In genomic region chr11:20772642-20773041, GRCm38 (mm10) we compare ENCODE assay signal across 25 mouse cellular contexts. TPM values are rescaled to one million over a fixed set of nuclear protein-coding genes. Genes with fewer than 3 reads are reported as not detected.
A peak's percentile ranks its signal among the peaks of the same experiment; 100 is the strongest.
DNase-seq lines count a peak whose midpoint lies in the region; ATAC-seq lines count a peak whose summit lies in the region.
"Had no signal": no experiment of that assay in that cellular context is flagged by ENCODE, and none has a peak within 500 bp of the region (broad histone marks: within the 10 kb centered on the region; RNA-seq: fewer than 3 reads in every experiment).

No protein-coding gene starts in this region.

- no peak for DNase-seq in forebrain, embryonic 10.5 days (ENCODE audit: extremely low spot score, low spot score)
- peak; percentile 88 for DNase-seq in ES-CJ7 (ENCODE audit: low read depth, low spot score)
- DNase-seq in R1 (ENCODE audit: low read depth, low spot score) = peak; percentile 93
- no peak for DNase-seq in urinary bladder, adult 2 months (ENCODE audit: low spot score)
- no peak for DNase-seq in urinary bladder, postnatal 10 days (ENCODE audit: low spot score)
- DNase-seq: adrenal gland, adult 2 months; adrenal gland, postnatal 14 days; B cell, adult 2 months; cerebellum, adult 11 months; cerebellum, postnatal 10 days; gastrocnemius, postnatal 10 days; gastrocnemius, postnatal 36 days; heart, postnatal 10 days; heart, postnatal 36 days; kidney, adult 18-20 months had no signal

- H3K4me1 ChIP-seq in forebrain, embryonic 10.5 days = peaks cover 9% of the 10 kb centered on the region
- H3K4me1 ChIP-seq in forebrain, embryonic 15.5 days = no peaks in the 10 kb centered on the region
- no peaks in the 10 kb centered on the region for H3K4me1 ChIP-seq in intestine, embryonic 15.5 days (replicated peaks)
- H3K4me1 ChIP-seq: heart, embryonic 12.5 days; heart, embryonic 15.5 days; hindbrain, embryonic 13.5 days had no signal

- ATAC-seq in forebrain, embryonic 15.5 days (replicated peaks) = no peak
- ATAC-seq in intestine, embryonic 15.5 days = no peak
- ATAC-seq: forebrain, embryonic 14.5 days; hindbrain, embryonic 16.5 days had no signal

- no peak overlapping the region for H3K9ac ChIP-seq in forebrain, embryonic 15.5 days (replicated peaks)
- H3K9ac ChIP-seq in intestine, embryonic 15.5 days = no peak overlapping the region
- H3K9ac ChIP-seq: heart, embryonic 12.5 days; heart, embryonic 15.5 days; hindbrain, embryonic 13.5 days had no signal

- H3K36me3 ChIP-seq in forebrain, embryonic 10.5 days (replicated peaks) = no peaks in the 10 kb centered on the region
- H3K36me3 ChIP-seq in forebrain, embryonic 15.5 days = no peaks in the 10 kb centered on the region
- H3K36me3 ChIP-seq in intestine, embryonic 15.5 days = no peaks in the 10 kb centered on the region
- H3K36me3 ChIP-seq: G1E; heart, embryonic 12.5 days; heart, embryonic 15.5 days; hindbrain, embryonic 10.5 days; hindbrain, embryonic 13.5 days had no signal

- no peak overlapping the region for H3K4me2 ChIP-seq in forebrain, embryonic 15.5 days (replicated peaks)
- no peak overlapping the region for H3K4me2 ChIP-seq in intestine, embryonic 15.5 days (replicated peaks)
- H3K4me2 ChIP-seq: heart, embryonic 12.5 days; heart, embryonic 15.5 days; hindbrain, embryonic 13.5 days had no signal

- H3K27ac ChIP-seq in forebrain, embryonic 10.5 days = peak overlapping the region; percentile 40; the same call in 1 of the 2 replicates
- no peak overlapping the region for H3K27ac ChIP-seq in forebrain, embryonic 15.5 days (replicated peaks)
- H3K27ac ChIP-seq in intestine, embryonic 15.5 days = no peak overlapping the region
- H3K27ac ChIP-seq: heart, embryonic 15.5 days; hindbrain, embryonic 10.5 days; hindbrain, embryonic 13.5 days had no signal

- whole genome bisulfite sequencing in forebrain, embryonic 10.5 days = 67% methylated on average over 1 of the region's 1 CpGs
- WGBS in forebrain, embryonic 15.5 days = 69% methylated on average over 1 of the region's 1 CpGs
- WGBS in intestine, embryonic 15.5 days = 22% methylated on average over 1 of the region's 1 CpGs

- H3K27me3 ChIP-seq in forebrain, embryonic 10.5 days (ENCODE audit: poor library complexity, severe bottlenecking) = no peaks in the 10 kb centered on the region
- H3K27me3 ChIP-seq in forebrain, embryonic 15.5 days = no peaks in the 10 kb centered on the region
- H3K27me3 ChIP-seq in intestine, embryonic 15.5 days (replicated peaks) = no peaks in the 10 kb centered on the region
- H3K27me3 ChIP-seq: CH12.LX; heart, embryonic 12.5 days; heart, embryonic 15.5 days; hindbrain, embryonic 13.5 days had no signal

- no peaks in the 10 kb centered on the region for H3K9me3 ChIP-seq in forebrain, embryonic 10.5 days
- no peaks in the 10 kb centered on the region for H3K9me3 ChIP-seq in forebrain, embryonic 15.5 days
- H3K9me3 ChIP-seq in intestine, embryonic 15.5 days = no peaks in the 10 kb centered on the region
- H3K9me3 ChIP-seq: G1E; heart, embryonic 15.5 days; hindbrain, embryonic 13.5 days had no signal

- no peak overlapping the region for H3K4me3 ChIP-seq in forebrain, embryonic 10.5 days
- no peak overlapping the region for H3K4me3 ChIP-seq in forebrain, embryonic 15.5 days
- H3K4me3 ChIP-seq in intestine, embryonic 15.5 days (replicated peaks) = no peak overlapping the region
- H3K4me3 ChIP-seq: heart, embryonic 12.5 days; heart, embryonic 15.5 days; hindbrain, embryonic 10.5 days; hindbrain, embryonic 13.5 days had no signal

RNA-seq across cellular contexts. Expression of gene Aftph, which starts 31.3 kb away (rescaled TPM):
- 20.5 and 21.9 TPM in 2 replicates for polyA plus RNA-seq in forebrain, embryonic 10.5 days (2016; fragmentation: Nextera tagmentation; extraction: Ambion mirVana)
- 39.8 and 41.9 TPM in 2 replicates for polyA plus RNA-seq in forebrain, embryonic 15.5 days (2015; fragmentation: Nextera tagmentation; extraction: Ambion mirVana)
- 63.9 and 67.6 TPM in 2 replicates for polyA plus RNA-seq in urinary bladder, adult 2 months (2012; rRNA removed)
- polyA plus RNA-seq in intestine, embryonic 15.5 days (2015; fragmentation: Nextera tagmentation; extraction: Ambion mirVana) = 22.1 and 22.6 TPM in 2 replicates

RNA-seq across cellular contexts. Expression of gene Lgalsl, which starts 58.2 kb away (rescaled TPM):
- 26.5 and 27.2 TPM in 2 replicates for polyA plus RNA-seq in forebrain, embryonic 10.5 days (2016; fragmentation: Nextera tagmentation; extraction: Ambion mirVana)
- polyA plus RNA-seq in forebrain, embryonic 15.5 days (2015; fragmentation: Nextera tagmentation; extraction: Ambion mirVana) = 79.7 and 83.8 TPM in 2 replicates
- 21.7 and 21.8 TPM in 2 replicates for polyA plus RNA-seq in urinary bladder, adult 2 months (2012; rRNA removed)
- polyA plus RNA-seq in intestine, embryonic 15.5 days (2015; fragmentation: Nextera tagmentation; extraction: Ambion mirVana) = 35.5 and 39.7 TPM in 2 replicates
- polyA plus RNA-seq: G1E had no signal

Comparison
In these comparisons a context has a peak if more than half of its experiments do, and no peak if none do; other contexts are left out.
1. DNase-seq: peak in ES-CJ7 (single experiment) and R1 (single experiment); none in forebrain, embryonic 10.5 days (single experiment), urinary bladder, adult 2 months (single experiment) and urinary bladder, postnatal 10 days (single experiment).